Mouse (Mus musculus): ENCODE measurements at regions not wholly inside any gene's neighbourhood (a gene's known extent, or its start where the extent isn't known, plus 50 kb on each side); places are given as distances from the start of the nearest gene placed in this dataset.

DNA sequence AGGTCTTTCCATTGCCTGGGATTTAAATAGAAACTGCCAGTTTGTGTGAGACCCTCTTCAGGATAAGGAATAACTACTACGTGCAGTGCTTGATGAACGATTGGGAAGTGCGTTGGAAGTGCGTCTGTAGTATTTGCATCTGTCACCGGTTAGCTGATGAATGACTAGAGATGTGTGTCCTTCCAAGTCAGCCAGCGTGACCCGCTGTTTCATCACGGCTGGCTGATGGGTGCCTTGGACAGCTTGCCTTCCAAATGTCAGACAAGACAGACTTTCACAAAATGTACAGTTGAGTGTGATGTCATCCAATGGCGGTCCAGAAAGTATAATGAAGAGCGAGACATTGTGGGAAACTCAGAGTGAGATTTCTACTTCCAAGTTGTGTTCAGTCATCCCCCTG lies 93.9 kb downstream of the Kcnrg start:
- no peak for TF ChIP-seq CTCF (conservative IDR thresholded peaks at IDR 0.05; ENCODE audit: low read length)
- TF ChIP-seq POU5F1 (IDR thresholded peaks at IDR 0.05; ENCODE audit: borderline replicate concordance, low read length) = no peak
